Mouse (Mus musculus) urinary bladder, adult 18-20 months (tissue): ENCODE data around the gene Ttll13.

Experiments
- DNase-seq, 2 experiments: peaks; one replicate each; pipeline ENCODE4 v3.0.0; 2022; ENCODE audit warnings: low spot score in 2 of 2, mixed read lengths in 2 of 2

Gene Ttll13

DNA sequence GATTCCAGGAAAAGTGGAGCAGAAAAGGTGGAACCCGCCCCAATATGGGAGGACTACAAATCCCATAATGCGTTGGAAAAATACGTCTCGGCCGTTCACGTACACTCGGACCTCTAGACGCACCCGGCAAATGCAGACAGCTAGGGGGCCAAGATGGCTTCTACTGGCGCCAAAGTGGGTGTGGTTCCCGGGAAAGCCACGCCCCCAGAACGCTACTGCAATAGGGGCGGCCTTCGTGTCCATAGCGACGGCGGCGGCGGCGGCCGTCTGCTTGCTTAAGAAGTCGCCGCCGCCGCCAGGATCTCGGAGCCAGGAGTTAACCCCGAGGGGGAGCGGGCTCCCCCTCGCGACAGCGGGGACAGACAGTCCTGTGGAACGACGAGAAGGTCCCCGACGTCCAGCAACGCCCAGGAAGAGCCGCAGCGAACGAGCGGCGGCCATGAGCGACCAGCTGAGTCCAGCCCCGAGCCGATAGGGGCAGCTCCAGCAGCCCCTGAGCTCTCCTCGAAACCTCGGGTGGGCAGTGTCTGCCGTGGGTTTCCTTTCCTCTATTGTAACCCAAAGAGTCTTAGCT is at the start of gene Ttll13:
Gene Ttll13 (plus strand): TSS at position 229 of the 574 bp plus-strand sequence.
- DNase-seq, result peak; percentile 91 to 96

DNA sequence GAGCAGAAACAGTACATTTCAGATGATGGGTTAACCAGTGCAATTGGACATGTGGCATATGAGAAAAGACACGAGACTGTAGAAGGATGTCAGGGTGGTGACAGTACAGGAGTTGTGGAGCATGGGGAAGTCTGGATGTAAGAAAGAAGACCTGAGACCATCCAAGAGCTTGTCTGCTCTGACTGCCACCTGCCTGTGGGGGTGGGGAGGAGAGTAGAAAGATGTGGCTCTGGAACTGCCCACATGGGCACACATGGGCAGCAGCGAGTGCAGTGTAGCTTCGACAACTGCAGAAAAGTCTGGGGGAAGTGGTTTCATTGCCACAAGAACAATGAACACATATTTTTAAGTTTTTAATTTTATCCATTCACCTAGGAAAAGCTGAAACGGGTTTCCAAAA is 48.8 kb upstream of the Ttll13 start:
- no peak for DNase-seq

DNA sequence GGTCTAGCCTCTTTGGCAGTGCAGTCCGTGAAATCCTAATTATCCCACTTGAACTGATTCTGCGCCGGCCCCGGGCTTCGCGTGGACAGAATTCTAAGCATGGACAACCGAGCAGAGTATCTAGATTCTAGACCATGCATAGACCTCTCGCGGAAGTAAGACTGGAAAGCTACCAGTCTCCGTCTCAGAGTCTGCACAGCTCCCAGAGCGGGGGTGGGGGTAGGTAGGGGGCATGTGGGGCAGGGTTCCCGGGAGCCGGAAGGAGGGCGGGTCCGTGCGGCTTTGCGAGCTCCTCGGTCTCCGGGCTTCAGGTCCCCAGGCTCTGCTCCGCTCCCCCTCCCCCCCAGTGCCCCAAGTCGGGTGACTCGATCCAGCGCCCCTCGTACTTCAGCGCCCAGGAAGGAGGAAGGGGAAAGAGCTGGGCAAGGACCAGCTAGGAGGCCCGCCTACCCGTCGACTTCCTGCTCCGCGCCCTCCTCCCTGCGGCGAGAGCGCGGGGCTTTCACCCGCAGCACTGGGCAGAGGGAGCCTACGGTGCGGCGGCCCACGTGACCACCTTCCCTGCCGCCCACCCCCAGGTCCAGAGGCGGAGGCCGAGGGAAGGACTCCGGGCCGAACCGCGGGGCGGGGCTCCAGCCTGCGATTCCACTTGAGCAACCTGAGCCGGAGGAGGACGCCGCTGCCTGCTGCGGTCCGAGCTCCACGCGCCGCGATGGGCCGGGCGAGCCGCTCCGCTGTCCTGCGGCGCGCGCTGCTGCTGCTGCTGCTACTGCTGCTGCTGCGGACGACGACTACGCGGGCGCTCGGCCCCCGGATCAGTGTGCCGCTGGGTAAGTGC is 48.0 kb upstream of the Ttll13 start:
- peak; percentile 76 to 86 for DNase-seq

DNA sequence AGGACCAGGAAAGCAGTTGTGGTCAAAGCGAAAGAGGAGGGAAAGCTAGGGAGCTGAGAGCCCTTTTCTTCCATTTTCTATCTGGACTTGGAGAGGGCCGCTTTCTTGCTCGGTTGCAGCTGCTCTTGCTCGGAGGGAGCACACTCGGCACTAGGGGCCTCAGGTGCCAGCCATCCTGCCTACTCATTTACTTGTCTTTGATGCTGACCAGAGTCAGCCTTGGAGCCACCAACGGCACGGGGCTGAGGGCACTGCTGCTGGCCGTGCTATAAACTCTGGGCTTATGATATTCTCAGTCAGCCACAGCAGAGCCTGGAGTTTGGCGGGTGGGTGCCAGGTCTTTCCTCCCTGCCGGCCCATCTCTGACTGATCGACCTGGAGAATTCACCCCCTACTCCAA is 47.3 kb upstream of the Ttll13 start:
- DNase-seq, result no peak

DNA sequence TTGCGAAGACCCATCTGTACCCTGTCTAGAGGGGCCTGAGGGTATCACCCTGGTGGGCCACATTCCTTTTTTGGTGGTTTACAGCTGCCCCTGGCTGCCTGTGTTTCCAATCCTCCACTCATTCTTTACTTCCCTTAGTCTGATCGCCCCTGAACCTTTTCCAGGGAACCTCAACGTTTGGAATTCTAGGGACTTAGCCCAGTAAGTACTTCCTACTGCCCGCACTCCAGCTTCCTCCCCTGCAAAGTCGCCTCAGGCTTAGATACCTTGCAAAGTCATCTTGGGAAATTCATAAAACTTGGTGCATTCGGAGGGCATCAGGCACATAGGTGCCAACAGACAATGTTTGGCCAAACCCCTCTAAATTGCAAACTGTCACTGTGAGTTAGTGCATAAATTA is 46.9 kb upstream of the Ttll13 start:
- DNase-seq, result no peak

DNA sequence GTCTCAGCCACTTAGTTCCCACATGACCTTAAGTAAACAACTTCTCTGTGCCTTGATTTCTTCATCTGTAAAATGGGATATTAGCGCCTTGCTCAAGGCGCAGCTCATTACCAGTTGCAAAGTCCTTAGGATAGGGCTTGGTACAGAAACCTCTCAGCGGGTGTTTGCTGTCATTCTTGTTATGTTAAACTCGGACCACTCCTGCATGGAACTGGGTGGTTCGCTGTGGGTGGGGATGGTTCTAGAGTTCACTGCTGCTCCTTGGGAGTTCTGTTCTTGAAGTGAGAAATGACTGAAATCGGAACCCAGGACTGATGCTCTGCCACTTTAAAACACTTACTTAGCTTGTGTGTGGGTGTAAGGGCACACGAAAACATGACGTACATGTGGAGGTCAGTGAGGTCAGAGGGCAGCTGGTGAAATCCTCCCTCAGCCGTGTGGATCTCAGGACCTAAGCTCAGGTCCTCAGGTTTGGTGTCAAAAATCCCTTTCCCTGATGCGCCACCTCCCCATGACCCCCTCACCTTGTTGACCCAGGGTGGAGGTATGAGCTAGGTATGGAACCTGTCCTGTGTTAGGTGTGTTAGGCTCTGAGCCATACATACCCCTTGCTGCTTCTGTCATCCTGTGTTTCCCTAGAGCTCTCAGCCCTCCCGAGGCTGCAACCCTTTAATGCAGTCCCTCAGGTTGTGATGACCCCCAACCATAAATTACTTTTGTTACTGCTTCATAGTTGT is 46.2 kb upstream of the Ttll13 start:
- DNase-seq, result no peak

DNA sequence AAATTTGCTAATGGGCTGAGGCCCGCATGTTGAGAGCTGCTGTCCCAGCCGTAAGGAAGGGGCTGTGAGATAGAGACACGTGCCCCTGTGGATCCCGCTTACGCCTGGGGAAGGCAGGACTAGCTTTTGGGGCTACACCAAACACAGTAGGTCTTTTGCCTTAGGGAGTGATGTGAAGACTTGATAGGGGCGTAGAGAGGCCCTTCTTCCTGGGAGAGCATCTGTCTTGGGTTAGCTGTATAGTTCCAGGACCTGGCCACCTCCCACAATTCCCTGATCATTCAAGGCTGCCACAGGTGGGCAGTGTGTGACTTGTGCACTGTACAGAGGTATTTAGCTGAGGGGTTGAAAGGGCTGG is 45.6 kb upstream of the Ttll13 start:
- no peak for DNase-seq

DNA sequence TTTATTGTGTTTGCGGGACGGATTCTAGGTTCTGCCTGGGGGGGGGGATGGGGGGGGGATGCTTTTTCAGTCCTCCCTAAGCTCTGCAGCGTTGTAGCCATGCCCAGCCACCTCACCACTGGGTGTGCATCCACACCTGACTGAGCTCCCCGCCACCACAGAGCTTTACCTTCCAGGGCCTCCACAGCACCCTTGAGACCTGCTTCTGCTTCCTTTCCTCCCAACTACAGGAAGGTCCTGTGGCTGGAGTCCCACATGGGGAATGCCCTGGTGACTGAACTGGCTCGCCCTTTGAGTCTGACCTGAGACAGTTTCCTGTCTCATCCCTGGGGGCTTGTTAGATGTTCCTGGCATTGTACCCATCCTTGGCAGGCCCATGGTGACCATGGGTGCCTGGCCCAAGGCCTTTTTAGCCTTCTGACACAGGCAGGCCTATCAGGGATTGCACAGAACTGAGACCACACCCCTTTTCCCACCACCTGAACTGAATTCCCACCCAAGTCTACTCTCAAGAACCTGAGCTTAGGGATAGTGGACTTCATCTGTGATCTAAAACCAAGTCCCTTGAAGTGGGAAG is 45.1 kb upstream of the Ttll13 start:
- no peak for DNase-seq

DNA sequence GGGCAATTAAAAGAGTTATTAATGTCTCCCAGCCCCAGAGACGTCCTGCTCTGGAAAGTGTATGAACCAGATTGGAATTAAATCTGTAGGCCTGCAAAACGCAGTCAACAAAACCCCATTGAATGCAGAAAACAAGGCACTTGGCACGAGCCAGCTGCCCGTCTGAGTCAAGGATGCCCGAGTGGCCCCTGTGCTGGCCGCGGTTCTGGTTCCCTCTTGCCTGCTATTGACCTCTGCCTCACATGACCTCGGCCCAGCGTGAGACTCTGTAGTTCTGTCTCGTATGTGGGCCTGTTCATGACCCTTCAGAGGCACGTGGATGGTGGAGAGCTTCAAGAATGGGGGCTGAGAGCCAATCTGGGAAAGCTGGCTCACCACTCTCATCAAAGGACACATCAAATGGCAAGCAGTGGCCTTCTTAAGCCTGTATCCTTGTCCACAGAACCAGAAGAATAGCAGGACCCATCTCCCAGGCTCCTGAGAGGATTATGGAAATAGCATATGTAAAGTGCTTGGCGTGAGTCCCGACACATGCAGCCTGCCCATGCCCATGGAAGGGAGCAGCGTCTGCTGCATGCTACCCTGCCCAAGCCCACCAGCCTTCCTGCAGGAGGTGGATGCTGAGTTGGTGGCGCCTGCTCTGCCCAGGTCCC is 44.2 kb upstream of the Ttll13 start:
- DNase-seq, result no peak

DNA sequence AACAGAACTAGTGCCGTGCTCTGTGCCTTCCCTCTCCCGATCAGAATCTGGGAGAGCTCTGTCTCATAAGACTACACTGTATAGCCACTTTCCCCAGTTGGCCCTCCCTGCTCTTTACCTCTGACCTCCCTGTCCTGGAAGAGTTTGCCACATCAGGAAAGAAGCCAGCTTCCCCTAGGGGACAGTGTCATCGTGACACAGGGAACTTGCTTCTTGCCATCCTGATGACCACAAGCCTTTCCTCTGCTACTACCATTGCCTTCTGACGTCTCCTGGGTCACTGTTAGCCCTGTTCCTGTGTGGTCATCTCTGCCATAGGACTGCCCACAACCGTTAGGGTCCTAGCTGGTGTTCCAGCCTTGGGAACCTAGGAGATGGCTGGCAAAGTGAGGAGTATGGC is 43.2 kb upstream of the Ttll13 start:
- no peak for DNase-seq

DNA sequence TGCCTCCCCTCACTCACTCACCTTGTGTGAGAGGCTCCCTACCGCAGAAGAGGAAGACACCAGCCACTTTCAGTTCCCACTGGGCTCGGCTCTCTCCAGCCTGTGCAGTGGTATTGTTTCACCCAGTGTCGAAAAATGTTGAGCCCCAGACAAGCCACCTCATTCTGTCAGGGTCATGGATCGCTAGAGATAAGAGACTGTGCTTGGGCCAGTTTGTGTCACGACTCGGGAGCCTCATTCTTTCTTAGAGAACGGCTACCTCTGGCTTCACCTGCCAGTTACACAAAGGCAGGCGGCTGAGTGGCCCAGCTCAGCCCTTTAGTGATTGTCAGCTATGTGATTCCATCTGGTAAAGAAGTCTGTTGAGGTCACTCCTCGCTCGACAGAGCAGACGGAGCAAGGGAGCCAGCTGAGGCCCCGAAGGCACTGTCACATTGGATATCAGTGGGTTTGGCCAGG is 42.5 kb upstream of the Ttll13 start:
- DNase-seq, result no peak

DNA sequence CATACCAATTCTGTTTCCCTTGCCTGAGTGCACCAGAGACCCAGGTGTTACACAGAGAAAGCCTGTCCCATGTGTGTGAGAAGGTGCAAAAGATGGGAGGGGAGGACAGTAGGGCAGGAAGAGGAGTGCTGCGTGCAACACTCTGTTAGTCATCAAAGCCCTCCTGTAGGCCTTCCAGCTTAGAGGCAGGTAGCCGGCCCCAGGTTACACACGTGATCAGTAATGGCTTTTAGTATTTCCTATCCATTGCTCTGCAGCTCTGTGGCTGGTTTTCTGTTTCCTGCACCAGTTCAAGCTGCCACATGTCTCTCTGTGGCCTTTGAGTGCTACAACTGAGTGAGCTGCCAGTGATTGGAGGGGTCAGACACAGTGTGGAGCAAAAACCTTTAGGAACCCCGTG is 41.8 kb upstream of the Ttll13 start:
- DNase-seq, result no peak

DNA sequence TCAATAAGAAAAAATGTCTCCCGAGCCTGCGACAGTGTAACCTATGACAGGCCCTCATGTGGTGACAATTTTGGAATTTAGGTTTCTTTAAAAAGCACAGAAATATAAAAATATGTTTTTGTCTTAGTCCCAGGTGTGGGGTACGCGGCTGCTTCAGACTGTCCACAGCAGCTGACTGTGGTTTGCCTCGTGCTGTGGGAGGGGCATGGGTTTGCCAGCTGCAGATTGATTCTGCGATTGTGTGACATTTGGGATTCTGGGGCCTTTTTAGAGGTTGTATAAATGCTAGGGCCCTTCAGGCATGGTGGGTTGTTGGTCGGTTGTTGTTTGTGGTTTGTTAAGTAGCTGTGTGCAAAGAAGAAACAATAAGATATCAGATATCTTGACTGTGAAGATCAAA is 41.2 kb upstream of the Ttll13 start:
- DNase-seq, result no peak

DNA sequence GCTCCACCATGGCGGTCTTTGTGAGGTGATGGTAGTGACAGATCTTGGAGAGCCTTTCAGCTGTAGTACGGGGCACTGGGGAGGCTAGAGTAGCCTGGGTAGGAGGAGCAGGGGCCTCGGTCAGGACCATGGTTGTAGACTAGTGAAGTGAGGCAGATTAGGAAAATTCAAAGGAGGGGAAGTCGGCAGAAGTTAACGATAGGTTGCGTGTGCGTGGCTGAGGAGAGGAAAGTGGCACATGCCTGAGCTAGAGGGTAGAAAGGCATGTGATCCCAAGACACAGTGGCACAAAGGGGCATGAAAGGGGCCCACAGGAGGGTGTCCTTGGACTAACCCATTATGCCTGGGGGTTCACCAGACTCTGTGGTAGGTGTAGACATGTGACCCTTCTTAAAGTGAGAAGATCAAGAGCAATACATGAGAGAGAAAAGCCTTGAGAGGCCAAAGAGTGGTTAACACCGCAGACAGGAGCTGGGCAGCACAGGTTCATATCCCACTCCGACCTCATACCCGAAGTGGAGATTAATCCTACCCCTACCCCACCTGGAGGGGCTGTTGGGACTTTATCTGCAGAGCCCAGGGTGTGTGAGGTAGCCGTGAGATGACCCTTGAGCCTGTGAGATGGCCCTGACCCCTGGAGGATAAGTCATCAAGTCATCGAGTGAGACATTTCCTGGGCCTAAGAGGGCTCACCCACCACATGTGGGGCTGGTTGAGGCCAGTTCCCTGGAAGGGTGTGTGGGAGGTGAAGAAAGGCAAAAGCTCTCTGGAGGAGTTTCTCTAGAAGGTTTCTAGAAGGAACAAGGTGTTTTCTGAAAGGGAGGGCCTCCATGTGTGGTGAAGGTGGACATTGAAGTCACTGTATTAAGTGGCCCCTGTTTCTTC is 40.2 kb upstream of the Ttll13 start:
- DNase-seq, result no peak

DNA sequence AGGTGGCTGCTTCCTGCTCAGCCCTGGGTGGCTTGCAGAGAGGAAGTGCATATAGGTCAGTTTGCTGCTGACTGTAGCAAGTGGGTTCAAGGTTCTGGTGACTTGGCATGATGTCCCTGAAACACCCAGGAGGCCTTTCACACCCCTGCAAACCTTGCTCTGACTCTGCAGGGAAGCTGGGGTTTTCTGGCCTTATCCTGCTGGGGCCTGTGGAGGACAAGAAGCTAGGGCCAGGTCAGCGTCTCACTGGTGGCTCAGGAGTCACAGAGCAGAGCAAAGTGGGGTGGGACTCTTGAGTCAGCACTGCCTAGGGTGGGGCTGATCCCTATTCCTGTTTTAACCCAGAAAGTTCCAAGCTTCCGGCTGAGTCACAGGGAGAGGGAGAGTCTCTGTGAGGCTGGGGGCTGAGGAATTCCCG is 38.9 kb upstream of the Ttll13 start:
- peak in 1 of 2 experiments; percentile 69 for DNase-seq

DNA sequence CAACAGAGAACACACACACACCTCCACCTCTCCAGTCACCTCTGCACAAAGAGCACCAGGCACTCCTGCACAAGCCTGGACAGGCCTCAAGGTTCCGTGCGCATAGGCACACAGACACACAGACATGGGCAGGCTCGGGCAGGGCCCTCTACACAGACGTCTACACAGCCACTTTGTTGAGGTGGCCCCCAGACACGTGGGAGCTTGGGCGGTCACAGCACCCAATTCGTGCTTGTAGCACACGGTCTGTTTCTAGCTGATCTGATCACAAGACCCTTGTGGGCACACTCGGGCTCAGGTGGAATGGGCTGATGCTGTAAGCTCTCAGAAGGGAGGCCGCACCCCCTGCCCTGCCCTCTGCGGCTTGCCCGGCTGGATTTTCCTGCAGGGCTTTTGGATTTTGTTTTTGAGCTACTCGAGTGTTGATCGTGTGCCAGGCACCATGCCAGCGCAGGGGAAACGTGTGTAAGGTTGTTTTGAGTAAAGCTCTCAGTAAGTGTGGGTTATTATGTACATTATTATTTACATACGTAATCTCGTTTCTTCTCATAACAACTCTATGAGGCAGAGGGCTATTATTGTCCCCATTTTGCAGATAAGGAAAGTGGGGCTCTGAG is 38.0 kb upstream of the Ttll13 start:
- DNase-seq, result peak; percentile 75 to 86

DNA sequence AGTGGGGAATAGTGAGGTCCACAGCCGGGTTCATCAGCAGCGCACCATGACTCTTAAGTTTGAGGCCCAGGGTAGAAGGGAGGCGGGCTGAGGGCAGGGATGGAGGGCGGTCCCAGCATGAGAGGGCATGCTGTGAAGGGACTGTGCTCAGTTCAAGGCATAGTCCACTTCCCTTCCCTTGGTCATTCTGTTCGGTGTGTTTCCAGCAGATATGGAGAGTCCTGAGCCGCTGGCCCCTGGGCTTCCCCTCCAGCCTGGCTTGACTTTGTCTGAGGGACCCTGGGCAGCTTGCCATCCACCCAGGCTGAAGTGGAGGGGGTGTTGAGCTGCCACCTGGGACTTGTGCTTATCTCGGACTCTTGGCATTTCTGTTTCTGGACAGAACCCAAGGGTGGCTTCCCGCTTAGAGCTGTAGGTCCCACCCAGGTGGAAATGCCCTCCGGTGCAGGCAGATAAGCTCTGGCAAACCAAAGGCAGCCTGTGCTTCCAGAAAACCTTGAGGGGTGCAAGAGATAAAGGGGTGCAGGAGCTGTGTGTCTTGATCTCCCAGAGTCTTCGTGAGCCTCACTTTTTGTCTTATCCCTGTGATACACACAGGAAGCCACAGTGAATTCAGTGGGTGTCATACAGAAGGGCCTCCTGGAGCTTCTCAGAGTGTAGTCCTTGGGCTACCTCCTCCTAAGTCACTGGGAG is 37.3 kb upstream of the Ttll13 start:
- DNase-seq, result peak in 1 of 2 experiments; percentile 54

DNA sequence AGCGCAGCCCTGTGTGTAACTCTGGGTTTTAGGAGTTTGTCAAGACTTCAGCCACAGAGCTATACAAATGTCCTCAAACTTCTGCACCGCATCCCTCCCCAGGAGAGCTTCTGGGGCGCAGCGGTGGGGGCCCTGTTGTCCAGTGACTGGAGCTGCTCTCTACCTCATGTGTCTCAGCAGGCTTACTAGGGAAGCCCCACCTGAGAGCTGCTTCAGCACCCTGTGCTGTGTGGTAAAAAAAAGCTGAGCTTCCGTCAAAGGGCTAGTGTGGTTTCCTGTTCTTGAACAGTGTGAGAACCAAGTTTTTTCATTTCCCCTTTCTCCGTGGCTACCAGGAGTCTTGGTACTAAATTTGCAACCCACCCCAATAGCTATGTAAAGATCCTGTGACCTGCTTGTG is 36.5 kb upstream of the Ttll13 start:
- no peak for DNase-seq

DNA sequence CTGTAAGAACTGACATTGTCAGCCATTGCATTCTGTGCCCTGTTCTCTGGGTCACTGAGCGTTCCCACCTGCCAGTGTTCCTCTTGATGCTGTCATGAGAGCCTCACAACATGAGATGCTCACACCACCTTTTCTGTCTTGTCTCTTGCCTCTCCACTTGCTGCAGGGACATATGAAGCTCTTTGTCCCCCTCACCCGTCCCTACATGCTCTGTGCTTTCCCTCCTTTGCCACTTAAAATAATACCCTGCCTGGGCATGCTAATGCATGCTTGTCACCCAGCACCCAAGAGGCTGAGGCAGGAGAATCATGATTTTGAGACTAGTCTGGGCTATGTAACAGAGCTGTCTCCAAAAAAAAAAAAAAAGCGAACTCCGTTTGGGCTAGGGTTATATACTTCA is 35.2 kb upstream of the Ttll13 start:
- no peak for DNase-seq

DNA sequence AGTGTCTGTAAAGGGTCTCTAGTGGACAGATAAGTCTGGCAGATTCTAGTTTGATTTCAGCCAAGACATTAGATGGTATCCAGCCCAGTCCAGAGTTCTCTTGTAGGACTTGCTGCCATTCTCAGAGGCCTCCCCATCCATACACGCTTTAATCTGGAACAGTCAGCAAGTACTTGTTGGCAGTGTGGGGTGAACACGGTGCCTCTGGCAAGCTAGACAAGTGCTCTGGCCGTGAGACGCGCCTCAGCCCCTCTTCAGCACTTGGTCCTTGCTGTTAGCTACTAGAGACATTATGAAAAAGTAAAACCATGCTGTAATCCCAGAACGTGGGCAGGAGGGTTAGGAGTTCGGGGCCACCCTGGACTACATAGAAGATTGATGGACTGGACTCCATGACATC is 32.6 kb upstream of the Ttll13 start:
- DNase-seq, result no peak
